Mouse (Mus musculus): ENCODE results near the gene C77080. TPM values are rescaled to one million over a fixed set of nuclear protein-coding genes. Genes with fewer than 3 reads are reported as not detected.
"Not testable (repeated sequence)": the region's sequence is repeated elsewhere in the genome, so short reads cannot be mapped to it uniquely, and the experiment has no call there.

The C77080 gene
- polyA plus RNA-seq, 1 experiment from 2014 or later = 5.2 TPM

GRCm38 (mm10) chr4:129222019-129222925 is 38.9 kb downstream of the C77080 start:
- H3K27ac ChIP-seq = no peak overlapping the region
- H3K9ac ChIP-seq = no peak overlapping the region
- H3K27me3 ChIP-seq = peaks cover 15% of the 10 kb centered on the region; the same call in 1 of the 2 replicates
- ATAC-seq (ENCODE audit: borderline replicate concordance, extremely low read depth, low FRiP score, low TSS enrichment) = no peak
- peaks cover 23% of the 10 kb centered on the region for H3K4me1 ChIP-seq
- no peak overlapping the region for H3K4me3 ChIP-seq
- H3K36me3 ChIP-seq = peaks cover 41% of the 10 kb centered on the region
- H3K9me3 ChIP-seq = no peaks in the 10 kb centered on the region
- WGBS = 77% methylated on average over 31 of the region's 31 CpGs
- H3K4me2 ChIP-seq = no peak overlapping the region

- ATAC-seq (ENCODE audit: borderline replicate concordance, extremely low read depth, low FRiP score, low TSS enrichment) = no peak
- Histone ChIP-seq H3K4me2 (no peak overlapping the region), H3K36me3 (peaks cover 50% of the 10 kb centered on the region), H3K27ac (no peak overlapping the region), H3K4me1 (peaks cover 14% of the 10 kb centered on the region), H3K27me3 (peaks cover 10% of the 10 kb centered on the region; the same call in 1 of the 2 replicates), H3K9ac (no peak overlapping the region), H3K9me3 (no peaks in the 10 kb centered on the region), H3K4me3 (no peak overlapping the region)
- WGBS = 66% methylated on average over 23 of the region's 23 CpGs
These were observed 39.9 kb downstream of the C77080 start for GRCm38 (mm10) chr4:129221097-129222010.

DNA sequence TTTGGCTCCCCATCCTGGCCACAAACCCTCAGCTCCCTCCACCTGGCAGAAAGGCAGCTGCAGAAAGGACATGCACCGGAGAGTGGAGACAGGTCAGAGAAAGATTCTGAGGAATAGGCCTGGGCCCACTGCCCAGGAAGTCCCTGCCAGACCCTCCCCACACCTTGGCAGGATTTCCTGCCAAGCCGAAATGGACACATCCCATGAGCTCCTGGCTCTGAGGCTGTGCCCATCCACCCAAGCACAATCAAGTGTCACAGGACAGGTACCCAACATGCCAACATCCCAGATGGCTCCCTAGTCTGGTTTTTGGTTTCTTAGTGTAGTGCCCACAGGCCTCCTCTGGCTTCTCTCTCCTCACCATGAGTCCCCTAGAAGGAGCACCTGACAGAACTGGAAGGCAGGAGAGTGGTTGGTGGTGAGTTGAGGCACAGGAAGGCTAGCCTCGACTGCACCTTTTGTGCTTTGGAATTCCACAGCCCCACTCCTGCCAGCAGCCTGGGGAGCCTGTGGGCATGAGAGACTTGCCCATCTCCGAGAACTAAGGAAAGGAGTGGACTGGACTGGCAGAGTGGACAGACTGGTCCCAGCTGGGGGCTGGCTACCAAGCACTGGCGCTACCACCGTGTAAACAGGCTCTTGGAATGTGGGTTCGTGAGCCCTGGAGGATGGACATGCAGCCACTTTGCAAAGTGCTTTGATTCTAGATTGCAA is 40.7 kb downstream of the C77080 start:
- Histone ChIP-seq H3K4me2 (no peak overlapping the region), H3K9me3 (no peaks in the 10 kb centered on the region), H3K27ac (no peak overlapping the region), H3K9ac (no peak overlapping the region), H3K4me3 (no peak overlapping the region), H3K36me3 (peaks cover 57% of the 10 kb centered on the region), H3K4me1 (peaks cover 10% of the 10 kb centered on the region), H3K27me3 (peaks cover 10% of the 10 kb centered on the region; the same call in 1 of the 2 replicates)
- no peak for ATAC-seq (ENCODE audit: borderline replicate concordance, extremely low read depth, low FRiP score, low TSS enrichment)
- WGBS = 55% methylated on average over 7 of the region's 7 CpGs

GRCm38 (mm10) chr4:129219198-129219597 is 42.0 kb downstream of the C77080 start:
- 86% methylated on average over 10 of the region's 10 CpGs for WGBS
- Histone ChIP-seq H3K27me3 (peaks cover 4% of the 10 kb centered on the region; the same call in 1 of the 2 replicates), H3K27ac (no peak overlapping the region), H3K4me2 (no peak overlapping the region), H3K4me1 (peaks cover 10% of the 10 kb centered on the region), H3K9me3 (no peaks in the 10 kb centered on the region), H3K36me3 (peaks cover 70% of the 10 kb centered on the region), H3K4me3 (no peak overlapping the region), H3K9ac (no peak overlapping the region)
- no peak for ATAC-seq (ENCODE audit: borderline replicate concordance, extremely low read depth, low FRiP score, low TSS enrichment)

DNA sequence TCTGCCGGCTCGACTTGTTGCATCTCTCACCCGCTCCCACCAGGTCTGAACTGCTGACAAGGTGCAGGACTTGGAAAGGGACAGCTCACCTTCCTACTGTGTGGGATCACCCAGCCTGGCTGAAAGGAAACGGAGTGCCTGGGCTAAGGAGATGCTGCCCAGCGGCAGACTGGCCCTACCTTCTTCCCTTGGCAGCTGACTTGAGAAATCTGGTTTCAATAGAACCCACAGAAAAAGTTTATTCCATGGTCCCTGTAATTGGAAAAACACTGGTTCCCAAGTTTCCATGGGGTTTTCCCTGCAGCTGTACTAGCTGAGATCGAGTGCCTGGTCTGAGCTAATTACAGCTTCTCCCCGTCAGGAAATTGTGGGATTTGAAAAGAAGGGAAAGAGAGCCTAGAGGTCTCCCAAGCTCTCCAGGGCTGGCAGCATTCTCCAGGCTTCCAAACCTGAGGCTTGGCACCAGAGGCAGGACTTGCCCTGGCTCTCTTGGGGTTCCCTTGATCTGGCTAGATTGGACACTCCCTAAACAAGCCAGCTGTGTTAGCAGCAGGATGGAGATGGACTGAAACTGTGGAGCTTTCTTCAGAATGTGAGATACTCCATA is 42.5 kb downstream of the C77080 start:
- H3K27me3 ChIP-seq = peaks cover 4% of the 10 kb centered on the region; the same call in 1 of the 2 replicates
- no peak for ATAC-seq (ENCODE audit: borderline replicate concordance, extremely low read depth, low FRiP score, low TSS enrichment)
- H3K4me3 ChIP-seq = no peak overlapping the region
- H3K27ac ChIP-seq = no peak overlapping the region
- WGBS = 78% methylated on average over 7 of the region's 7 CpGs
- peaks cover 7% of the 10 kb centered on the region for H3K4me1 ChIP-seq
- H3K9me3 ChIP-seq = no peaks in the 10 kb centered on the region
- H3K9ac ChIP-seq = no peak overlapping the region
- H3K36me3 ChIP-seq = peaks cover 75% of the 10 kb centered on the region
- no peak overlapping the region for H3K4me2 ChIP-seq

DNA sequence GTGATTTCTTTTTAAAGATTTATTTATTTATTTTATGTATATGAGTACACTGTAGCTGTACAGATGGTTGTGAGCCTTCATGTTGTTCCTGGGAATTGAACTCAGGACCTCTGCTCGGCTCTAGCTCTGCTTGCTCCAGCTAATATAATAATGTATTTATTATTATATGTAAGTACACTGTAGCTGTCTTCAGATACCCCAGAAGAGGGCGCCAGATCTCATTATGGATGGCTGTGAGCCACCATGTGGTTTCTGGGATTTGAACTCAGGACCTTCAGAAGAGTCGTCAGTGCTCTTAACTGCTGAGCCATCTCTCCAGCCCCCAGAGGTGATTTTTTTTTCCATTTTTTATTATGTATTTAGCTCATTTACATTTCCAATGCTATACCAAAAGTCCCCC is 48.7 kb downstream of the C77080 start:
- H3K9ac ChIP-seq; H3K4me3 ChIP-seq; H3K4me2 ChIP-seq; ATAC-seq (ENCODE audit: borderline replicate concordance, extremely low read depth, low FRiP score, low TSS enrichment); H3K4me1 ChIP-seq; H3K27me3 ChIP-seq; H3K9me3 ChIP-seq; H3K27ac ChIP-seq: not testable (repeated sequence)
- peaks cover 90% of the 10 kb centered on the region for H3K36me3 ChIP-seq
- WGBS = 74% methylated on average over 3 of the region's 3 CpGs

DNA sequence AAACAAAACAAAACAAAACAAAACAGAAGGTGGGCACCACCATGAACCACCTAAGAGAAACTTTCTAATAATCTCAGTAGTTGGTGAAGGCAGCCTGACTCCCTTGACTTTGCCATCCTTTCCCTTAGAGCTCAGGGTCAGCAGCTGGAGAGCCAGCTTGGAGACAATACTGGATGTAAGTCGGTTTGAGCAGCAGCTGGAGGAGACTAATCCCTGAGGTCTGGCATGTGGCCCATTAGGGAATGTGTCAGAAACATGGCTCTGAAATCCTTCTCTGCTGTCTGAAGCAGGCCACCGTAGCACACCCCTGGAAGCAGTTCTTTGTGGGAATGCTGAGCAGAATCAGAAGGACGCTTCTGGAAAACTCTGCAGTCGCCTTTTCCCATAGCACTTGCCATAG is 49.7 kb downstream of the C77080 start:
- H3K9me3 ChIP-seq = no peaks in the 10 kb centered on the region
- no peaks in the 10 kb centered on the region for H3K27me3 ChIP-seq
- H3K36me3 ChIP-seq = peaks cover 82% of the 10 kb centered on the region
- H3K4me1 ChIP-seq = no peaks in the 10 kb centered on the region
- H3K9ac ChIP-seq = no peak overlapping the region
- H3K27ac ChIP-seq = no peak overlapping the region
- 61% methylated on average over 4 of the region's 4 CpGs for WGBS
- no peak for ATAC-seq (ENCODE audit: borderline replicate concordance, extremely low read depth, low FRiP score, low TSS enrichment)
- no peak overlapping the region for H3K4me2 ChIP-seq
- no peak overlapping the region for H3K4me3 ChIP-seq

DNA sequence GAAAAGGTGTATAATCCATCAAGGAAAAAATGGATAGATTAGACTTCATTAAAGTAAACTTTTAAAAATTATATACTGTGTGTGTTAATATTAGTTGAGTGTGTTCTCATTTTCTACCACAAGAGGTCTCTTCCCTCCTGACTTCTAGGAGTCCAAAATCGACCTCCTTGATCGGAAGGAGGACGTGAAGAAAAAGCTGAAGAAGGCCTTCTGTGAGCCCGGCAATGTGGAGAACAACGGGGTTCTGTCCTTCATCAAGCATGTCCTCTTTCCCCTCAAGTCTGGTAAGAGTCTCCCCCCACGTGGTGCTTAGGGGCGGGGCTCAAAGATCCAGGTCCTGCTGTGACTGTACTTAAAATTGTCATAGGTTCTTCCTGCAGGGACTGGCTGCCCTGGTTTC is 51.7 kb downstream of the C77080 start:
- no peaks in the 10 kb centered on the region for H3K4me1 ChIP-seq
- H3K9ac ChIP-seq = no peak overlapping the region
- H3K9me3 ChIP-seq = no peaks in the 10 kb centered on the region
- no peak for ATAC-seq (ENCODE audit: borderline replicate concordance, extremely low read depth, low FRiP score, low TSS enrichment)
- no peak overlapping the region for H3K4me3 ChIP-seq
- peaks cover 78% of the 10 kb centered on the region for H3K36me3 ChIP-seq
- H3K27ac ChIP-seq = no peak overlapping the region
- H3K27me3 ChIP-seq = no peaks in the 10 kb centered on the region
- H3K4me2 ChIP-seq = no peak overlapping the region
- 50% methylated on average over 7 of the region's 7 CpGs for WGBS

GRCm38 (mm10) chr4:129206792-129207191 is 54.4 kb downstream of the C77080 start:
- H3K4me2 ChIP-seq = no peak overlapping the region
- H3K4me1 ChIP-seq = no peaks in the 10 kb centered on the region
- H3K27me3 ChIP-seq = no peaks in the 10 kb centered on the region
- no peak overlapping the region for H3K4me3 ChIP-seq
- no peak for ATAC-seq (ENCODE audit: borderline replicate concordance, extremely low read depth, low FRiP score, low TSS enrichment)
- peaks cover 73% of the 10 kb centered on the region for H3K36me3 ChIP-seq
- WGBS = 38% methylated on average over 8 of the region's 8 CpGs
- H3K27ac ChIP-seq = no peak overlapping the region
- no peak overlapping the region for H3K9ac ChIP-seq
- no peaks in the 10 kb centered on the region for H3K9me3 ChIP-seq

DNA sequence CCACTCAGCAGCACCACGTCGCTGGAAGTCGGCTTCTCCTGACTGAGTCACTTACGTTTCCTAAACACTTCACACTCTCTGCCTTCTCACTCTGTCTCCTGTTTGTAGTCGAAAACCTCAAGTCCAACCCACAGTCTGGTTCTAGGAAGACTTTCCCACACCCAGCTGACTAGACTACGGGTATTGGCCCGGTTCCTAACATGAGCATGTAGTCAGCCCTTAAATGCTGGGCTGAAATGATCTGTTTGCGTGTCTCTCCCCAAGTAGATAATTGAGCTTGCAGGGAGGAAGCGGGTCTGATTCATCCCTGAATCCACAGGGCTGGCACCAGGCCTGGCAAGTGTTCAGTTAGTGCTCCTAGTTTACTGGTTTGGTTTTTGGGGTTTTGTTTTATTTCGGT is 56.5 kb downstream of the C77080 start:
- WGBS = 90% methylated on average over 10 of the region's 10 CpGs
- Histone ChIP-seq H3K27me3 (no peaks in the 10 kb centered on the region), H3K9ac (no peak overlapping the region), H3K4me1 (no peaks in the 10 kb centered on the region), H3K27ac (no peak overlapping the region), H3K9me3 (no peaks in the 10 kb centered on the region), H3K4me2 (no peak overlapping the region), H3K36me3 (peaks cover 75% of the 10 kb centered on the region), H3K4me3 (no peak overlapping the region)
- ATAC-seq (ENCODE audit: borderline replicate concordance, extremely low read depth, low FRiP score, low TSS enrichment) = no peak

GRCm38 (mm10) chr4:129197514-129197913 is 63.7 kb downstream of the C77080 start:
- Histone ChIP-seq H3K4me1 (no peaks in the 10 kb centered on the region), H3K9ac (no peak overlapping the region), H3K36me3 (peaks cover 49% of the 10 kb centered on the region), H3K27ac (no peak overlapping the region), H3K9me3 (no peaks in the 10 kb centered on the region), H3K27me3 (no peaks in the 10 kb centered on the region), H3K4me2 (no peak overlapping the region), H3K4me3 (no peak overlapping the region)
- ATAC-seq (ENCODE audit: borderline replicate concordance, extremely low read depth, low FRiP score, low TSS enrichment) = no peak
- 94% methylated on average over 6 of the region's 6 CpGs for WGBS
